Mouse (Mus musculus) T-cell, adult 66 days (primary cell): Measurements from ENCODE around the gene March7. TPM values are rescaled to one million over a fixed set of nuclear protein-coding genes. Genes with fewer than 3 reads are reported as not detected.

Source experiments
- total RNA-seq, 2 experiments: library from RNA; stranded (reverse); gene quantifications; 3 replicates in 1 of 2; 4 replicates in 1 of 2; pipeline ENCODE4 v1.2.4; 2023

March7 gene
- 100 to 1,000 TPM; 188 to 222 TPM for total RNA-seq

DNA sequence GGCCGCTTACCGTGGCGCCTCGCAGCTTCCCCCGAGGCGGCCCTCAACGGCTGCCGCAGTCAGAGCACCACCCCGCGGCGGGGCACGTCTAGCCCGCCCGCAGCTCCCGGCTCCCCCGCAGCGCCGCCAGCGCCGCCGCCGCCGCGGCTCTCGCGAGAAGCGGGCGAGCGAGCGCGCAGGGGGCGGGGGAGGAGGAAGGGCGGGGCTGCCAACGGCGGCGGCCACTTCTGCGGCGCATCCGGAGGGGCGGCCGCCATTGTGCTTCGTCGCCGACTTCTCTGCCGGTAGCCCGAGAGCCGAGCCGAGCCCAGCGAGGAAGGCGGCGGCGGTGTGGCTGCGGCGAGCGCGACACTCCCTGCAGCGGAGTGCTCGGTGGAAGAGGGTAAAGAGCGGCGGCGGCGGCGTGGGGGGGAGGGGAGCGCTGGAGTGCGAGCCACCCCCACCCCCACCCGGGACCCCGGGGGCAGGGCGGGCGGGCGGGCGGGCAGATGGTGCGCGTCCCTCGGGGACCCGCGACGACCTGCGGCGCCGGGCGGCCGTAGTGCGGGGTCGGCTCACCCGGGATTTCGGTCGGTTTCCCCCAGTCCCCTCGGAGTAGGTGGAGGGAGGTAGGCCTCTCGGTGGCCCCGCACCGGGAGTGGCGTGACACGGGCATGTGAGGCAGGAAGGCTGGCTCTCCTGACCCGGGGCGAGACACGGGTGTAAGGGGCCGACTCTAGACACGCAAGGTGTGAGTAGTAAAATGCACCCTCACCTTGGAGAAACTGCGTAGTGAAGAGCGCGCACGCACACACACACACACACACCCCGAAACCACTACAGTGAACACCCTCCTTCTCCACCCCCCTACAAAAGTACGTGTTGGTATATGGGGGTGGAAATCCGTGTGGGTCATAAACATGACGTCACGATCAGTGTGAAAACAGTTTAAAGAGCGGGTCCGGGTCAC is at the start of gene March7, which contains the start of gene Baz2b:
Gene March7, plus strand, starts transcription at position 185 of the 949 bp plus-strand sequence.
Gene Baz2b, minus strand, starts transcription at position 137 of the 949 bp plus-strand sequence.

DNA sequence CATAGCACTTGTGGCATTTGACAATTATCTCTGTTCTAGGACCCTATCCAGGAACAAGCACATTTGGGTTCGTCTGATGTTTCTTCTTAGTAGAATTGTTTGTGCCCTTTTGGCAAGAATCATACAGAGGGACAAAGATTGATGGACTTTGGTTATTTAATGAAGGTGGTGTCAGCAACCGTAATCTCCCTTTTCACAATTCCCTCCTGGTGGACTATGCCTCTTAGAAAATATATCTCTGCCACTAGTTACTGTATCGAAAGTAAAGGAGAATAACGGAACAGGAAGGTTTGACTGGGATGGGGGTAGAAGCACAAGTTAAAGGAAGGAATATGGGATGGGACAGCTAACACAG is 74.8 kb downstream of the March7 start, which contains the start of gene Cd302:
Gene Cd302, minus strand, starts transcription at position 22 of the 355 bp plus-strand sequence.

Other genes with a start within 250 kb of the March7 start
- 10 to 100 TPM; 74.0 to 78.4 TPM for gene Baz2b, start within 50 bp of the March7 start, total RNA-seq
- under 1 TPM; 0.41 to 0.82 TPM for gene Cd302, start 74.6 kb downstream of the March7 start, total RNA-seq
- gene Ly75, start 173.4 kb downstream of the March7 start, total RNA-seq: 10 to 100 TPM; 26.0 to 27.0 TPM